ENCODE assay signal across 8 mouse cellular contexts in genomic region chr10:57531616-57532217, GRCm38 (mm10). TPM values are rescaled to one million over a fixed set of nuclear protein-coding genes. Genes with fewer than 3 reads are reported as not detected.
DNase-seq lines count a peak whose midpoint lies in the region; ATAC-seq and TF ChIP-seq lines count a peak whose summit lies in the region.

No protein-coding gene starts in this region.

- peaks cover 10% of the 10 kb centered on the region for H3K36me3 ChIP-seq in heart, postnatal 0 days (replicated peaks; ENCODE audit: control insufficient read depth, insufficient read depth, low read length)
- H3K36me3 ChIP-seq in MEL (ENCODE audit: control insufficient read depth in 1 of 2, insufficient read depth in 2 of 2, low read length in 2 of 2) (peaks cover 3 to 19% of the 10 kb centered on the region in 2 experiments; a peak in 3 of 4 replicates), macrophage (ENCODE audit: inconsistent target) (peaks cover 9% of the 10 kb centered on the region)
- peaks cover 6% of the 10 kb centered on the region; the same call in 1 of the 2 replicates for H3K36me3 ChIP-seq in forebrain, embryonic 14.5 days (ENCODE audit: control insufficient read depth, insufficient read depth, low read length)

- no peak for TF ChIP-seq CTCF in heart, postnatal 0 days (IDR thresholded peaks at IDR 0.05; ENCODE audit: low read depth)
- no peak for TF ChIP-seq CTCF in MEL (IDR thresholded peaks at IDR 0.05 in 2 of 3, conservative IDR thresholded peaks at IDR 0.05 in 1 of 3; ENCODE audit: control insufficient read depth in 1 of 3, insufficient read depth in 1 of 3, low read depth in 2 of 3, low read length in 3 of 3, poor library complexity in 1 of 3, severe bottlenecking in 1 of 3)

- 4% methylated on average over 24 of the region's 28 CpGs for WGBS in heart, postnatal 0 days
- 4% methylated on average over 28 of the region's 28 CpGs for WGBS in forebrain, embryonic 14.5 days
- 4% methylated on average over 28 of the region's 28 CpGs for WGBS in macrophage (ENCODE audit: missing documents)

- no peak for TF ChIP-seq RAD21 in MEL (IDR thresholded peaks at IDR 0.05; ENCODE audit: low read depth, low read length)

- TF ChIP-seq POLR2A in MEL (IDR thresholded peaks at IDR 0.05; ENCODE audit: control insufficient read depth in 1 of 2, insufficient read depth in 1 of 2, low read depth in 1 of 2, low read length in 2 of 2, poor library complexity in 1 of 2): no peak

- H3K4me2 ChIP-seq in heart, postnatal 0 days (ENCODE audit: low read depth, low read length): peak overlapping the region; percentile 75
- peak overlapping the region; percentile 72 for H3K4me2 ChIP-seq in forebrain, embryonic 14.5 days (ENCODE audit: low read length)

- H3K27me3 ChIP-seq in heart, postnatal 0 days (ENCODE audit: control insufficient read depth, insufficient read depth, low read length): no peaks in the 10 kb centered on the region
- peaks cover 0 to under 1% of the 10 kb centered on the region in 2 experiments; a peak in 2 of 4 replicates for H3K27me3 ChIP-seq in MEL (ENCODE audit: control insufficient read depth in 1 of 2, insufficient read depth in 2 of 2, low read length in 2 of 2)
- H3K27me3 ChIP-seq in forebrain, embryonic 14.5 days (replicated peaks; ENCODE audit: control insufficient read depth, insufficient read depth, low read length): no peaks in the 10 kb centered on the region

- no peak for TF ChIP-seq EP300 in heart, postnatal 0 days (IDR thresholded peaks at IDR 0.05; ENCODE audit: low read depth)
- TF ChIP-seq EP300 in MEL (IDR thresholded peaks at IDR 0.05; ENCODE audit: low read depth in 1 of 2, low read length in 2 of 2): no peak

- peak; percentile 13 for DNase-seq in heart, postnatal 0 days (ENCODE audit: low spot score)
- DNase-seq in heart, adult 9 months (ENCODE audit: low spot score in 2 of 2): no peak
- no peak for DNase-seq in MEL (ENCODE audit: low read depth, low spot score)
- DNase-seq in forebrain, embryonic 14.5 days (ENCODE audit: low spot score): peak; percentile 42
- DNase-seq in layer of hippocampus, adult 8-10 months (ENCODE audit: low spot score in 2 of 2): no peak
- DNase-seq in lung, postnatal 14 days: no peak

- H3K4me1 ChIP-seq in heart, postnatal 0 days (ENCODE audit: control insufficient read depth, insufficient read depth): peaks cover 25% of the 10 kb centered on the region
- peaks cover 2 to 3% of the 10 kb centered on the region in 2 experiments; a peak in 2 of 4 replicates for H3K4me1 ChIP-seq in MEL (ENCODE audit: control insufficient read depth in 1 of 2, insufficient read depth in 2 of 2, low read length in 2 of 2)
- H3K4me1 ChIP-seq in forebrain, embryonic 14.5 days (ENCODE audit: control insufficient read depth, insufficient read depth, low read length): peaks cover 24% of the 10 kb centered on the region

- H3K9me3 ChIP-seq in heart, postnatal 0 days (replicated peaks; ENCODE audit: control insufficient read depth, low read length): 0 out of 2 replicates have a peak, but pooled peaks cover 3% of the 10 kb centered on the region
- H3K9me3 ChIP-seq in MEL (replicated peaks; ENCODE audit: insufficient read depth, low read length): no peaks in the 10 kb centered on the region
- H3K9me3 ChIP-seq in forebrain, embryonic 14.5 days (replicated peaks; ENCODE audit: control insufficient read depth, low read length): no peaks in the 10 kb centered on the region

- peak overlapping the region; percentile 96 for H3K27ac ChIP-seq in heart, postnatal 0 days (ENCODE audit: low read depth)
- H3K27ac ChIP-seq in MEL (ENCODE audit: control insufficient read depth, low read depth, low read length) (peak overlapping the region; percentile 83), macrophage (peak overlapping the region; percentile 50)
- H3K27ac ChIP-seq in forebrain, embryonic 14.5 days (ENCODE audit: low read depth, low read length): peak overlapping the region; percentile 96

- H3K9ac ChIP-seq in heart, postnatal 0 days (replicated peaks; ENCODE audit: low read depth, low read length): peak overlapping the region; percentile 96
- H3K9ac ChIP-seq in MEL (ENCODE audit: control insufficient read depth, low read depth, low read length, poor library complexity, severe bottlenecking): peak overlapping the region; percentile 98
- peak overlapping the region; percentile 96 for H3K9ac ChIP-seq in forebrain, embryonic 14.5 days (ENCODE audit: low read length)

- H3K4me3 ChIP-seq in heart, postnatal 0 days (ENCODE audit: low read depth, low read length): peak overlapping the region; percentile 84
- peak overlapping the region; percentile 75 to 100 for H3K4me3 ChIP-seq in MEL (ENCODE audit: control insufficient read depth in 1 of 2, insufficient read depth in 1 of 2, low read depth in 2 of 2, low read length in 2 of 2)
- peak overlapping the region; percentile 89 for H3K4me3 ChIP-seq in forebrain, embryonic 14.5 days (ENCODE audit: low read depth, low read length)
- peak overlapping the region; percentile 81 for H3K4me3 ChIP-seq in macrophage (ENCODE audit: inconsistent target)

- peaks cover 31% of the 10 kb centered on the region for H3K79me2 ChIP-seq in MEL (ENCODE audit: control insufficient read depth, insufficient read depth, low read length, poor library complexity)
- peaks cover 53% of the 10 kb centered on the region for H3K79me2 ChIP-seq in macrophage (ENCODE audit: inconsistent target)

- ATAC-seq in heart, postnatal 0 days (ENCODE audit: insufficient read depth, low read depth): no peak
- no peak for ATAC-seq in forebrain, embryonic 14.5 days
- no peak; the same call in 1 of the 2 replicates for ATAC-seq in monocyte, adult 5-6 weeks (replicated peaks; ENCODE audit: insufficient number of reproducible peaks, low FRiP score, low TSS enrichment, poor library complexity, severe bottlenecking)

TF ChIP-seq in MEL, 35 proteins besides CTCF, POLR2A, EP300 and RAD21:
- TF ChIP-seq MAX (IDR thresholded peaks at IDR 0.05; ENCODE audit: low read length) (0 out of 2 replicates have a peak, but pooled peaks have one; percentile 21), MYC (IDR thresholded peaks at IDR 0.05; ENCODE audit: low read depth, low read length) (0 out of 2 replicates have a peak, but pooled peaks have one; percentile 20), UBTF (IDR thresholded peaks at IDR 0.05; ENCODE audit: borderline replicate concordance, insufficient read depth, low read depth, low read length) (0 out of 2 replicates have a peak, but pooled peaks have one; percentile 46), ZNF384 (IDR thresholded peaks at IDR 0.05; ENCODE audit: low read depth, low read length) (peak; percentile 66), USF2 (IDR thresholded peaks at IDR 0.05; ENCODE audit: borderline replicate concordance in 1 of 2, insufficient read depth in 1 of 2, low read depth in 1 of 2, low read length in 2 of 2) (no peak), ZMIZ1 (IDR thresholded peaks at IDR 0.05; ENCODE audit: low read depth, low read length) (no peak), CHD1 (IDR thresholded peaks at IDR 0.05; ENCODE audit: low read depth, low read length) (peak; percentile 73; the same call in 1 of the 2 replicates)

RNA-seq across cellular contexts. Expression of gene Serinc1, which starts 0.6 kb away (rescaled TPM):
- 143 and 145 TPM in 2 replicates for total RNA-seq in heart, postnatal 0 days (2014; rRNA removed; ENCODE audit: low replicate concordance)
- 155 and 158 TPM in 2 replicates for polyA plus RNA-seq in heart, postnatal 0 days (2015; fragmentation: Nextera tagmentation; extraction: Ambion mirVana)
- 35.4 and 38.3 TPM in 2 replicates for total RNA-seq in MEL (2012; rRNA removed)
- 10 to 100 TPM in 1 of 2 experiments, not detected in 1; 42.8 TPM for polyA plus RNA-seq in MEL (2012; ENCODE audit: insufficient read depth in 1 of 2, insufficient read length in 2 of 2, low read depth in 1 of 2, low replicate concordance in 2 of 2, missing spikeins in 1 of 2)
- polyA plus RNA-seq in forebrain, embryonic 14.5 days (2014; fragmentation: Nextera tagmentation; extraction: Ambion mirVana): 367 and 449 TPM in 2 replicates
- 100 to 1,000 TPM in 5 of 26 experiments, 10 to 100 TPM in 21; 51.5 to 132 (median 84.0) TPM for total RNA-seq in macrophage (2018; cell fraction: chromatin; rRNA removed)
- total RNA-seq in macrophage (2018; cell fraction: cytosol; rRNA removed): 100 to 1,000 TPM; 177 to 311 (median 219) TPM
- 100 to 1,000 TPM in 25 of 26 experiments, 10 to 100 TPM in 1; 86.7 to 335 (median 209) TPM for total RNA-seq in macrophage (2018; cell fraction: nucleus; rRNA removed)
- polyA plus RNA-seq in macrophage (2018): 234 to 409 TPM (median 238 TPM) in 3 replicates
- total RNA-seq in monocyte, adult 5-6 weeks (2017): 219 to 284 TPM (median 263 TPM) in 3 replicates
- total RNA-seq in layer of hippocampus, adult 8-10 months (2022): 1,000 to 10,000 TPM in 1 of 4 experiments, 100 to 1,000 TPM in 3; 879 to 1,039 (median 899) TPM

RNA-seq across cellular contexts. Expression of gene Hsf2, which starts 45.5 kb away (rescaled TPM):
- 22.3 and 31.2 TPM in 2 replicates for total RNA-seq in heart, postnatal 0 days (2014; rRNA removed; ENCODE audit: low replicate concordance)
- polyA plus RNA-seq in heart, postnatal 0 days (2015; fragmentation: Nextera tagmentation; extraction: Ambion mirVana): 24.7 and 25.5 TPM in 2 replicates
- total RNA-seq in MEL (2012; rRNA removed): 4.5 and 6.1 TPM in 2 replicates
- polyA plus RNA-seq in MEL (2012; ENCODE audit: insufficient read depth in 1 of 2, insufficient read length in 2 of 2, low read depth in 1 of 2, low replicate concordance in 2 of 2, missing spikeins in 1 of 2) (1 to 10 TPM in 1 of 2 experiments, not detected in 1; 6.1 TPM), macrophage (2018) (9.2 to 13.6 TPM (median 11.9 TPM) in 3 replicates)
- 56.0 and 63.5 TPM in 2 replicates for polyA plus RNA-seq in forebrain, embryonic 14.5 days (2014; fragmentation: Nextera tagmentation; extraction: Ambion mirVana)
- 10 to 100 TPM; 13.1 to 48.0 (median 30.7) TPM for total RNA-seq in macrophage (2018; cell fraction: chromatin; rRNA removed)
- 10 to 100 TPM in 16 of 26 experiments, 1 to 10 TPM in 10; 7.7 to 12.9 (median 10.6) TPM for total RNA-seq in macrophage (2018; cell fraction: cytosol; rRNA removed)
- total RNA-seq in macrophage (2018; cell fraction: nucleus; rRNA removed): 10 to 100 TPM in 23 of 26 experiments, 1 to 10 TPM in 3; 7.3 to 37.3 (median 21.4) TPM
- 39.7 to 42.5 TPM (median 39.8 TPM) in 3 replicates for total RNA-seq in monocyte, adult 5-6 weeks (2017)
- 10 to 100 TPM; 30.3 to 38.3 (median 34.6) TPM for total RNA-seq in layer of hippocampus, adult 8-10 months (2022)

Comparison
In these comparisons a context has a peak if more than half of its experiments do, and no peak if none do; other contexts are left out.
1. DNase-seq: peak in heart, postnatal 0 days (single experiment) and forebrain, embryonic 14.5 days (single experiment); none in heart, adult 9 months (0 of 2), MEL (single experiment), layer of hippocampus, adult 8-10 months (0 of 2) and lung, postnatal 14 days (single experiment).
2. Peak in every context shown above with its lines, with median percentiles within 50 percentile points of each other: H3K27ac ChIP-seq, H3K4me3 ChIP-seq and H3K9ac ChIP-seq.